Mouse (Mus musculus): ENCODE data around the gene 1700011L22Rik. TPM values are rescaled to one million over a fixed set of nuclear protein-coding genes. Genes with fewer than 3 reads are reported as not detected.

Gene 1700011L22Rik
- total RNA-seq, 1 experiment from 2014 or later = not detected

DNA sequence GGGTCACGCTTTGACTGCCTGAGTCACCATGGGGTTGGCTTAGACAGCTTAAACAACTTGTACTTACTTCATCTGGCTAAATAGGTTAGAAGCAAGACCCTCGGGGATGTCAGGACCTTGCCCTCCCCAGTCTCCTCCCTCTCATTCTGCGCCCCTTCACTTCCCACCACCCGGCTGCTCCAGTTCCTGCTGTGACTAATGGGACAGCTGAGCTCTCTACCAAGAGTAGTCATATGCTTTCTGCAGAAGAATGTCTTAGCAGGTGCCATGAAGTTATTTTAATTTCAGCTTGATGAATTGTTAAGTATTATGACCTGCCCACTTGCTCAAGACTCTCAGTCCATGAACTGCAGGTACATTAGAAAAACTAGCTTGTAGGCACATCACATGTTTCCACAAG, 51.9 kb downstream of the 1700011L22Rik start:
- ATAC-seq (ENCODE audit: extremely low read depth, insufficient number of reproducible peaks, low FRiP score, poor library complexity, severe bottlenecking) = no peak

DNA sequence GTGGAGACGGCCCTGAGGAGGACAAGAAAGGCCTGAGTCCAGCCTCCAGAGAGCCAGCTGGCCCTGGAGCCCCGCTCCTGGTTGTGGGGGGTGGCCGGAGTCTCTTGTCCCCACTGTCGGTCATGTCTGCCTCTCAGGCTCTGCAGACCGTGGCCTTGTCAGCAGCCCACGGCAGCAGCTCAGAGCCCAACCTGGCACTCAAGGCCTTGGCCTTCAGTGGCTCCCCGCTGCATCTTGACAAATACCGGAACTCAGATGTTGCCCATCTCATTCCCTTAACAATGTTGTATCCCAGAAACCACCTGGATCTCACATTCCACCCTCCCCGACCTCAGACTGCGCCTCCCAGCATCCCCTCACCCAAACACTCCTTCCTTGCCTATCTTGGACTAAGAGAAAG, 58.3 kb downstream of the 1700011L22Rik start:
- no peak for ATAC-seq (ENCODE audit: extremely low read depth, insufficient number of reproducible peaks, low FRiP score, poor library complexity, severe bottlenecking)

DNA sequence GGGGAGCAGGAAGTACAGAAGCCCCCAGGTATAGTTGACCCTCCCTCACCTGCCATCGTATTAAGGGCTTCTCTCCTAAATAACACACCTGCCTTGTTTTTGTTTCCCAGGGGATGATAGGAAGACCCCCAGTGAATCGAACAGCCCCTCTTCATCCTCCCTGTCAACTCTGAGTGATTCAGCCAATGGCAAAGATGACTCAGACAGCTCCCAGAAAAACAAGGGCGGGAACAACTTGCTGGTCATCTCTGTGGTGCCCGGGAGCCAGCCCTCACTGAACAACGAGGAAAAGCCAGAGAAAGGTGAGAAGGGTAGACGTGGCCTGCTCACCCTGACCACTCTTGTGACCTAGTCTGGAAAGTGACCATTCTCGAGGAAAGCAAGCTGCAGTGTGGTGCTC, 62.9 kb downstream of the 1700011L22Rik start:
- ATAC-seq (ENCODE audit: extremely low read depth, insufficient number of reproducible peaks, low FRiP score, poor library complexity, severe bottlenecking) = no peak

DNA sequence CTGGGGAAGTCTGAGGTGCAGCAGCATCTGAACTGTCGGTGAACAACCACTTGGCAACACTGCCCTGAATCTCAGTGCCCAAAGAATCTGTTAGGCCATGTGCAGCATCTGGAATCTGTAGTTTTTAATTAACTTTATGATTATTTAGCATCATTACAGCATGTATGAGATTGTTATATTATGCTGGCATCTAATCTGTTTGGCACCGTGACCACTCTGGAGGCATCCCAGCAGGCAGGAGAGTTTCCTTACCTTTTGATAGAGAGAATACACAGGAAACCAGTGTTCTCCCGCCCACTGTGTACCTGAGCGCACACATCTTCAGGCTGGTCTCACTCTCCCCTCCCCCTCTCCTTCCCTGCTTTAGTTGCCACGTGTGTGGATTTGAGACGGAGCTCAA, 68.7 kb downstream of the 1700011L22Rik start:
- no peak for ATAC-seq (ENCODE audit: extremely low read depth, insufficient number of reproducible peaks, low FRiP score, poor library complexity, severe bottlenecking)

DNA sequence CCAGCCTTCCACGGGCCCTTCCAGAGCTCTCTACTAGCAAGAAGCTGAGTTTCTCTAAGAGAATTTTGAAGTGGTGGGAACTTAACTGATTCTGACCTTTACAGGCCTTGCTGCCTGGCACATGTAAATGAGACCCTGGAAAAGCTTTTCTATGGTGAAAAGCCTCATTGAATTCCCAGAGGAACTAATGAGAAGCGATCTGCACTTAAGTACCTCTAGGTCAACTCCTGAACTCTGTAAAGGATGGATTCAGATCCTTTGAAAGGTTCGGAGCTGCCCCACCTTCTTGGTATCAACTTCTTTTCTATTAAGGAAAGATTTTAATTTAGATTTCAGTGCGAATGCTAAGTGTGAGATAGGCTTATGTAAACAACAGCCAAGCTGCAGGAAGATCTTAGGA, 72.4 kb downstream of the 1700011L22Rik start:
- no peak for ATAC-seq (ENCODE audit: extremely low read depth, insufficient number of reproducible peaks, low FRiP score, poor library complexity, severe bottlenecking)

DNA sequence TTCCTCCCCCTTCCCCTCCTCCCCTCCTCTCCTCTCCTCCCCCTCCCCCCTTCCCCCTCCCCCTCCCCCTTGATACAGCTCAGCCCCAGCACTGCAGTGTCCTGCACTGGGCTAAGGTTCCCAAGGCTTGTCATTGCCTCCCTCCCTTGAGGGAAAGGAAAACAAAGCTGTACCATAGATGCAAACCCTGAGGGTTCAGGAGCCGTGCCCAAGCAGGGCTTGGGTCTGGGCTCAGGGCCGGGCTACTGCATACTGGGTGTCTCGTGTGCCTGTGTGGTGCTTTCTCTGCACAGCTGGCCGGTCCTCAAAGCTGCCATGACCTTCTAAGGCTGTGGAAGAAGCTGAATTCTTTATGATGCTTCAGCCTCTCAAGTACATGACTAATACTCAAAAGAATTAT, 74.8 kb downstream of the 1700011L22Rik start:
- ATAC-seq (ENCODE audit: extremely low read depth, insufficient number of reproducible peaks, low FRiP score, poor library complexity, severe bottlenecking) = no peak

DNA sequence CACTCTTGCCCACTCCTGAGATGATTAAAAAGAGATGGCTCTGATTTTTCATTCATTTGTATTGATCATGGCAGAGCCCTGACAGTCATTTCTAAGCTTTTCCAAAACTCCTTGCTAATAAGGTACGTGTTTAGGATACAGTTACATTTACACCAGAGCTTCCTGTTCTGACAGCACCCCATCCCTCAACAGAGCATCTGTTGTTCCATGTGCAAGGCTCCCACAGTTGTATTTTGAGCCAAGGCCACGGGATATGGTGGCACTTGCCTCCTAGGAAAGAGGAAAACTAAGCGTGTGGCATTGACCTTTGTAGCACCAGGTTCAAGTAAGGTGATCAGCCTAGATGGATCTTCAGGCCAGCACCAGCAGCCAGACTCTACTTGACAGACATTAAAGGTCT, 83.1 kb downstream of the 1700011L22Rik start:
- no peak for ATAC-seq (ENCODE audit: extremely low read depth, insufficient number of reproducible peaks, low FRiP score, poor library complexity, severe bottlenecking)

DNA sequence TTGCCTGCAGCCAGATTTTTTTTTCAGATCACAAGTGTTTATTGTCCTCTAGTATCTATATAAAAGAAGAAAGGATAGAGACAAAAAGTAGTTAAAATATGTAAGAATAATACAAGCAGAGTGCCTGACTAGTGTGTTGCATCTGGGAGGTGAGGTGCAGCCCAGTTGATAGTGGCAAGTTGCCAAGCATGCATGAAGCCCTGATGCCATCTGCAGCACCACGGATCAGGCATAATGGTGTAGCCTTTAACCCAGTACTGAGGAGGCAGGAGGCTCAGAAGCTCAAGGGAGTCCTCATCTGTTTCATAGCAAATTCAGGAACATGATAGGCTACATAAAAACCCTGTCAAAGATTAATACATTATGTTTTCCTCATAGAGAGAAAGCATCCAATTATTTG, 84.0 kb downstream of the 1700011L22Rik start:
- ATAC-seq (ENCODE audit: extremely low read depth, insufficient number of reproducible peaks, low FRiP score, poor library complexity, severe bottlenecking) = no peak

DNA sequence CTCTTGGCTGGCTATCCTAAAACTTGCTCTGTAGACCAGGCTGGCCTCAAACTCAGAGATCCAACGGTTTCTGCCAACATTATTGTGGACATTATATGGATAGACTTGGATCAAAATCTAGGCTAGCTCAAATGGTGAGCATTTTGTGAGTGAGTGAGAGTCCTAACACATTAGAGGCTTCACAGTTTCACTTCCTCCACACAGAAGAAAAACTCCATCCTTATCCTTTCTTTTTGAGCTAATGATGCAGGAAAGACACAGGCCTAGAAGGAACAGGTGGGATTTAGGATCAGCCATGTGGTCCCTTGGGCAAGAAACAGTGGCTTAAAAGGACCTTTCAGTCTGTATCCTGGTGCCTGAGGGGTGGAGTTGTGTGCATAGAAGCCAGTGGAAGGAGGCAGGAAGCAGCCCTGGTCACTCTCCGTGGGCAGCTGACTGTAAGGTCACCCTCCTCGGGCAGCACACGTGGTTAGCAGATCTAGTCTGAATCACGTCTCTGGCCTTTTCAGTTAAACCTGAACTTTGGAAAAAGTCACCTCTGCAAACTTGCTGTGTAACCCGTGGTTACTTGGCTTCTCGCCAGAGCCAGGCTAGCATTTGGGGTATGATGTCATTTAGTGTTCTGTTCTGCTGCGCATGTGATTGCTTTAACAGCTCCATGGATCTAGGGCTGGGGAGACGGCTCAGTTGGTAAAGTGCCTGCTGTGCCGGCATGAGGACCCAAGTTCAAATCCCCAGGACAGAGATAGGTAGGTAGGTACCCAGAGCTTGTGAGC, 85.6 kb downstream of the 1700011L22Rik start:
- no peak for ATAC-seq (ENCODE audit: extremely low read depth, insufficient number of reproducible peaks, low FRiP score, poor library complexity, severe bottlenecking)

DNA sequence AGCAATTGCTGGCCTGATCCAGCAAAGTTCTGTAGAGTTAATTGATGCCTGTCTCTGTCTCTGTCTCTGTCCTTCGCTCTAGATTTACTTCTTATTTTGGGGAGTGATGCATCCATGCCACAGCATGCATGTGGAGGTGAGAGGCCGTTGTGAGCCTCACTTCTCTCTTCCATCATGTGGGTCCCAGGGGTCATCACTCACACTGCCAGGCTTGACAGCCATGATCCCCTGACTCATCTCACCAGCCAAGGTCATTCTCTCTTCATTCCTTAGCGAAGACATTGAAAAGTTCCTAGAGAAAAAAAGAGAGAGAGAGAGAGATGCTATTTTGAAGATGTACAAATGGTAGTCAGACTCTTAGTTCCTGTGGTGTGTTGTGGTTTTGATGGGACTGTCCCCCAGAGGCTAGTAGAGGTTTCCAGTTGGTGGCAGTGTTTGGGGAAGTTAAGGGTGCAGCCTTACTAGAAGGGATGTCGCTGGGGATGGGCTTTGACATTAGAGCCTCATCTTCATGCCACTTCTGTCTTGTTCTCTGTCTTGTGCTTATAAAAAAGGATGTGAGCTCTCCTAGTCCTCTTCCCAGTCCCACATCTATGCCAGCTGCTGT, 87.1 kb downstream of the 1700011L22Rik start:
- ATAC-seq (ENCODE audit: extremely low read depth, insufficient number of reproducible peaks, low FRiP score, poor library complexity, severe bottlenecking) = peak; percentile 76

Other genes with a start within 250 kb of the 1700011L22Rik start
- gene Zfp827, start 220.1 kb downstream of the 1700011L22Rik start, total RNA-seq (2017) = 3.8 and 4.1 TPM in 2 replicates
- gene Mmaa, start 46.4 kb upstream of the 1700011L22Rik start, total RNA-seq (2017) = 7.2 and 7.4 TPM in 2 replicates
- gene Smad1, start 150.9 kb upstream of the 1700011L22Rik start, total RNA-seq (2017) = 9.4 and 10.8 TPM in 2 replicates